Mouse (Mus musculus): ENCODE measurements at regions not wholly inside any gene's neighbourhood (a gene's known extent, or its start where the extent isn't known, plus 50 kb on each side); places are given as distances from the start of the nearest gene placed in this dataset.
"Not testable (repeated sequence)": the region's sequence is repeated elsewhere in the genome, so short reads cannot be mapped to it uniquely, and the experiment has no call there.

DNA sequence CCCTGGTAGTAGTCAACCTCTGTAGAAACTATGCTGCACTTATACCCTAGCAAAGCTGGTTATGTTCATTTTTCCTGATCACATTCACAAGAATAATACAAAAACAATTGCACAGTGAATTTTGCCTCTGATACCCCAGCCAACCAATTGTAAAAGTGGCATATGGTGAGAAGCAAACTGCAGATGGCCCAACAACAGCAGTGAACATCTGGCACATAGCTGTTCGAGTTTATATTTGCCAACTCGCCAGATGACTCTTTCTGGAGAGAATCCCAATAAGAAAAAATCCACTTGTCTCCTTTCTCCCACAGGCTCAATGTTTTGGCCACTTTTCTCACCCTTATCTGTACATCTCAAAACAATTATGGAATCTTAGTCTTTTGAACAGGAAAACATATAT lies 196.5 kb upstream of the Grik2 start:
- peak; percentile 37 for DNase-seq (ENCODE audit: low spot score)

DNA sequence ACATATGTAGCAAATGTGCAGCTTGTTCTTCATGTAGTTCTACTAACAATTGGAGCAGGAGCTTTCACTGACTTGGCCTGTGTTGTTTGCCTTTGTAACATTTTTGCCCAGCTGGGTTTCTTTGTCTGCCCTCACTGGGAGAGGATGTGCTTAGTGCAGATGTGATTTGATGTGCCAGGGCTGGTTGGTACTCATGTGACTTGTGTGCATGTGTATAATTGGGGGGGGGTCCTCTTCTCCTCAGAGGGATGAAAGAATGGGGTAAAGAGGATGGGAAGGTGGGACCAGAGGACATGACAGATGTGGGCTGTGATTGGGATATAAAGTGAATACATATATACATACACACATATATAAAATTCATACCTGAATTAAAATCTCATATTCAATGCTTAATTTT lies 163.9 kb upstream of the Grik2 start:
- DNase-seq (ENCODE audit: low spot score): no peak

DNA sequence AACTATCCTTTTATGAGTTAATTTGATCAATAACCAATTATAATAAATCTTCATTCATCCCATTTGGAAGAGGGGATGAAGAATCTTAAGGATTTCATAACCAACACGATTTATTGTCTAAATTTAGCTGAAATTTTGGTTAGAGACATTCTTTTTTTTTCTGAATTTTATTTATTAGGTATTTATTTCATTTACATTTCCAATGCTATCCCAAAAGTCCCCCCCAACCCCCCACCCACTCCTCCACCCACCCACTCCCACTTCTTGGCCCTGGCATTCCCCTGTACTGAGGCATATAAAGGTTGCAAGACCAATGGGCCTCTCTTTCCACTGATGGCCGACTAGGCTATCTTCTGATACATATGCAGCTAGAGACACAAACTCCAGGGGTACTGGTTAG lies 148.7 kb upstream of the Grik2 start:
- not testable (repeated sequence) for DNase-seq (ENCODE audit: low spot score)

- not testable (repeated sequence) for DNase-seq (ENCODE audit: low spot score)
Measured at GRCm38 (mm10) chr10:49909206-49909605, 120.6 kb upstream of the Grik2 start.

DNA sequence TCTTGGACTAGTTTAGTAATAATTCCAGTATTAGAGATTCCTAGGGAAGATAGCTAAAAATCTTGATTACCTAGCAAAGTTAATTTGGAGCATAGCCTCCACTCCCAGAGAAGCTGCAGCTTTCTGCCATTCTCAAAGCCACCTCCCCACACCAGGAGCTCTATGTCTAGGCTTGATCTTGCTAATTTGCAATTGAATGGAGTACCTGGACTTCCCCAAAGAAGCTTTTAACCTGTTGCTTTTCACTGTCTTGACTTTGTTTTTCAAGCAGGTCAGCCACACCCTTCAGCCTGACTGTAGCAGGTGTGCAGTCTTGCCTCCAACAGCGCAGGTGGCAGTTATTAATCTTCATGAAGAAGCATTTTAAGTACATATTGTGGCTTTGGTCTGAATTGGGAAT lies 119.6 kb upstream of the Grik2 start:
- DNase-seq (ENCODE audit: low spot score): not testable (repeated sequence)

- not testable (repeated sequence) for DNase-seq (ENCODE audit: low spot score)
Measured at GRCm38 (mm10) chr10:49904626-49905025, 116.1 kb upstream of the Grik2 start.

- DNase-seq (ENCODE audit: low spot score): no peak
Measured at GRCm38 (mm10) chr10:49895436-49895835, 106.9 kb upstream of the Grik2 start.

DNA sequence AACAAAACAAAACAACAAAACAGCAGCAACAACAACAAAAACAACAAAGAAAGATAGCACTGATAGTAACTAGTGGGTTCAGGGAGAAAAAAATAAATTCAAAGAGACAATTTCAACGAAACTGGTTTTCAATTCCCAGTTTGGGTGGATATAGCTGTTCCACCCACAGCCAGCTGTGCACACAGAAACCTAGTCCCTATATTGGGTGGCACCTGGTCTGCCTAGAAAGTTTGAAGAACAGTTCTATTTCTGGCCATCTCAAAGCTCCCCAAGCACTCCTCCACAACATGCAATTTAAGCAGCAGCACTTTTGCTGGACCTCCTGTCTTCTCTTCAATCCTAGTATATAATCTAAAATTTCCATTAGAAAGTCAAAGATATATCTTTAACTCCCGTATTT lies 95.5 kb upstream of the Grik2 start:
- DNase-seq (ENCODE audit: low spot score): no peak

DNA sequence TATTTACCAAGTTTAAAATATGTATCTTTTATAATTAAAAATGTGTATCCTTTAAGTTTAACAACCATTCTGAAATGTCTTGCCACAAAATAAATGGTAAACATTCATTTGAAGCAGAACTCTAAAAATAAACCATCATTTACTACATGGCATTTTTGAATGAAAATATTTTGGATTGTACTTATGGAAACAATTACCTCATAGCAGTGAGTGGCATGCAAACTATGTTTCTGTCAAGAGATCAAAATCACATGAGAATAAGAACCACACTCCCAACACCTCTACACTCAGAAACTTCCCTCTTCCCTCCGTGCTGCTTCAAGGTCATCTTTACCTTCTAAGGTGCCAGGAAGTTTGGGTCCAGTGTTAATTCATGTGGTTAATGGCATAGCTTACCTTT lies 94.9 kb upstream of the Grik2 start:
- DNase-seq (ENCODE audit: low spot score): no peak

- no peak for DNase-seq (ENCODE audit: low spot score)
Measured at GRCm38 (mm10) chr10:49863800-49864199, 75.2 kb upstream of the Grik2 start.

DNA sequence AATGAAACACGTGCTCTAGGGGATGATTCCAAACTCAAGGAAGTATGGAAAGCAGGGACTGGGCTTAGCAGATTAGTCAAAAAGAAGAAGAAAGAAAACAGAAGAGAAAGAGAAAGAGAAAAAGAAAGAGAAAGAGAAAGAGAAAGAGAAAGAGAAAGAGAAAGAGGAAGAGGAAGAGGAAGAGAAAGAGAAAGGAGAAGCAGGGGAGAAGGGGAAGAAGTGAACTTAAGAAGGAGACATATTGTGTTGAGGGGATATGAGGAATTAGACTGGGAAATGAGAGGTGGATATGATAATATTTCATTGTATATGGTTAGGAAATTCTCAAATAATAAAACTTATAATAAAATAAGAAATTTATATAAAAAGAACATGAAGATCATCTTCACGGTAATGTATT lies 59.1 kb upstream of the Grik2 start:
- no peak for DNase-seq (ENCODE audit: low spot score)

DNA sequence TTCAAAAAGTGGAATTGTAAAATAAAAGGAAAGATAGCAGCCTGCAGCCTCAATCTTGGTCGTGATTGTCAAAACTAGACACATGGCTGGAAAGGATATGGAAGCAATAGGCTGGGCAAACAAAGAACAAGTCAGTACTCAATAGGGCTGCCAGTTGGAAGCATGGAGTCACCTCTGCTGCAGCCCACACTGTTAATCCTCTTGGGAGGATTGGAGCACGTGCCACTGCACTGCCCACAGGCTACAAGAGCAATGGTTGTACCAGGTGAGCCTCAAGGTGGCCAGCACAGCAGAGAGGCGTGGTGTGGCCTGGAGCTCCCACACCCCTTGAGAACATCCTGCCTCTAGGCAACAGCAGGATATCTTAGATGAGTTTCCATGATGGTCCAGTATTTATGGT lies 55.7 kb upstream of the Grik2 start:
- DNase-seq (ENCODE audit: low spot score): no peak

Data from layer of hippocampus, adult 9-10 months (tissue).